Mouse (Mus musculus): Measurements from ENCODE around the gene Gls. TPM values are rescaled to one million over a fixed set of nuclear protein-coding genes. Genes with fewer than 3 reads are reported as not detected.

The Gls gene
- total and polyA plus RNA-seq, 2 experiments from 2014 or later: 13.7 to 83.4 TPM

DNA sequence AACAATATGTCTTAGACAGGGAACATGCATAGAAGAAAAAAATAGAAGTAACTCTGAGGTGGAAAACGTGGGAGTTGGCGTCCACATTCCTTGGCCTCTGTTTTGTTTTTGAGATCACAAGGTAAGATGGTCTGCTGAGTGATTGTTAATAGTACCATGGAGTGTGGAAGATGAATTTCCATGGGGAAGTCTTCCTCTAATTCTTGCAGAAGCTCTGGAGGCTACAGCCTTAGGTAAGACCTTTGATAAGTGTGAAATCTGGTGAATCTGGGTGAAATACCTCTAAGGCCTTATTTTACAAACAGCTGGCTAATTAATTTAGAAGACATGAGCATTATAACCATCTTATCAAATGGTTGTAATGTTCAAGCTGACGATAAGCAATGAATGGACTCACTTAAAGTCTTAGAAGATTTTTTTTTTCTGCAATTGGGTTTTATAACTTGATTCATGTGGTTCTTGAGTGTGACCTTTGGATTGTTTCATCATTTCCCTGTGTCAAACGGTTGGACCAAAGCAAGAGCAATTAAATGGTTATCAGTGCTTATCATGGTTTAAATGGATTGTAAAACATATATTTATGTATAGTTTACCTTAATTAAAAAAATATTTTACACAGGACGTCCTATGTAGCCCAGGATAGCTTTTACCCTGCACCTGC lies 39.1 kb upstream of the Gls start:
- Histone ChIP-seq H3K9me3 (replicated peaks; ENCODE audit: control insufficient read depth, low read length) (no peaks in the 10 kb centered on the region), H3K36me3 (replicated peaks; ENCODE audit: control insufficient read depth, insufficient read depth, low read length) (no peaks in the 10 kb centered on the region), H3K4me1 (ENCODE audit: control insufficient read depth, insufficient read depth) (0 out of 2 replicates have a peak, but pooled peaks cover 4% of the 10 kb centered on the region), H3K27ac (ENCODE audit: low read depth) (no peak overlapping the region), H3K27me3 (ENCODE audit: control insufficient read depth, insufficient read depth, low read length) (no peaks in the 10 kb centered on the region), H3K4me2 (ENCODE audit: low read depth, low read length) (no peak overlapping the region), H3K9ac (replicated peaks; ENCODE audit: low read depth, low read length) (no peak overlapping the region), H3K4me3 (ENCODE audit: low read depth, low read length) (no peak overlapping the region)
- WGBS: 76% methylated on average over 5 of the region's 5 CpGs
- ATAC-seq (ENCODE audit: insufficient read depth, low read depth) (no peak), DNase-seq (ENCODE audit: low spot score) (no peak)
- TF ChIP-seq EP300 (IDR thresholded peaks at IDR 0.05; ENCODE audit: low read depth) (no peak), CTCF (IDR thresholded peaks at IDR 0.05; ENCODE audit: low read depth) (no peak)

DNA sequence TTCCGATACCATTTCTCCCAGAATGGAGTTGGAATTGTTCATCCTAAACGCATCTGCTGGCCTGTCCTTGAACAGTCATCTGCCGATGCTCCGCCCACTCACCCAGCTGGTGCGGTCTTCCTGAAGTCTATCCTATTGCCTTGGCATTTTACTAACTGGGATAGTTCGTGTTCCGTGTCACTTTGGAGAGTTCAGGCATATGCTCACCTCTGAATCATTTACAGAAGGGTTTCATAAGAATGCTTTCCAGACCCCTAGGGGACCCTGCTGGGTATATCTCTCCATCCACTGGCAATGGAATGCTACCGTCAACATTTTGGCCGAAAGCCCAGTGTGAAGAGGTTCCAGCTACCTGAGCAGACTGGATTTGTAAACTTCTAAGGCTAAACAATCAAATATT lies 37.3 kb upstream of the Gls start:
- H3K9ac ChIP-seq (replicated peaks; ENCODE audit: low read depth, low read length): no peak overlapping the region
- H3K4me2 ChIP-seq (ENCODE audit: low read depth, low read length): no peak overlapping the region
- H3K27me3 ChIP-seq (ENCODE audit: control insufficient read depth, insufficient read depth, low read length): no peaks in the 10 kb centered on the region
- no peaks in the 10 kb centered on the region for H3K36me3 ChIP-seq (replicated peaks; ENCODE audit: control insufficient read depth, insufficient read depth, low read length)
- H3K4me1 ChIP-seq (ENCODE audit: control insufficient read depth, insufficient read depth): 0 out of 2 replicates have a peak, but pooled peaks cover 4% of the 10 kb centered on the region
- no peak overlapping the region for H3K27ac ChIP-seq (ENCODE audit: low read depth)
- WGBS: 56% methylated on average over 9 of the region's 9 CpGs
- no peaks in the 10 kb centered on the region for H3K9me3 ChIP-seq (replicated peaks; ENCODE audit: control insufficient read depth, low read length)
- no peak overlapping the region for H3K4me3 ChIP-seq (ENCODE audit: low read depth, low read length)
- no peak for TF ChIP-seq CTCF (IDR thresholded peaks at IDR 0.05; ENCODE audit: low read depth)
- no peak for TF ChIP-seq EP300 (IDR thresholded peaks at IDR 0.05; ENCODE audit: low read depth)
- DNase-seq (ENCODE audit: low spot score): no peak
- ATAC-seq (ENCODE audit: insufficient read depth, low read depth): no peak

DNA sequence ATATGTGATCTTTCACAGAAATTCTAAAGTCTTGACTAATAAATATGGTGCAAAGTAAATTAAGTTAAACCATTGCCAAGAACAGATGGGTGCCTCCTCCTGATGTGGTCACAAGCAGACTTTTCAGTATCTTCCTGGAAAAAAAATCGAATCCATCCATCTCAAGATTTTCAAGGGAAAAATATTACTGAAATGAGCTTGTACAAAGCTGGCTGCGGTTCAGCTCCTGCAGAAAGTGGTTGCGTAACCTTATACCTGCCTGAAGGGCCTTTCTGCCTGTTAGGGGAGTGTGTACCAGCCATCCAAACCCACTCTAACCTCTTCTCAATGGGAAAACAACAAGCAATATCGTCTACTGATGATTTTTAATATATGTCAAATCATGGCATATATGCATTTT lies 36.6 kb upstream of the Gls start:
- whole genome bisulfite sequencing: 79% methylated on average over 4 of the region's 4 CpGs
- Histone ChIP-seq H3K4me1 (ENCODE audit: control insufficient read depth, insufficient read depth) (0 out of 2 replicates have a peak, but pooled peaks cover 4% of the 10 kb centered on the region), H3K9ac (replicated peaks; ENCODE audit: low read depth, low read length) (no peak overlapping the region), H3K4me2 (ENCODE audit: low read depth, low read length) (no peak overlapping the region), H3K27me3 (ENCODE audit: control insufficient read depth, insufficient read depth, low read length) (no peaks in the 10 kb centered on the region), H3K27ac (ENCODE audit: low read depth) (no peak overlapping the region), H3K36me3 (replicated peaks; ENCODE audit: control insufficient read depth, insufficient read depth, low read length) (no peaks in the 10 kb centered on the region), H3K9me3 (replicated peaks; ENCODE audit: control insufficient read depth, low read length) (no peaks in the 10 kb centered on the region), H3K4me3 (ENCODE audit: low read depth, low read length) (no peak overlapping the region)
- TF ChIP-seq EP300 (IDR thresholded peaks at IDR 0.05; ENCODE audit: low read depth): no peak
- TF ChIP-seq CTCF (IDR thresholded peaks at IDR 0.05; ENCODE audit: low read depth): no peak
- no peak for ATAC-seq (ENCODE audit: insufficient read depth, low read depth)
- DNase-seq (ENCODE audit: low spot score): no peak

DNA sequence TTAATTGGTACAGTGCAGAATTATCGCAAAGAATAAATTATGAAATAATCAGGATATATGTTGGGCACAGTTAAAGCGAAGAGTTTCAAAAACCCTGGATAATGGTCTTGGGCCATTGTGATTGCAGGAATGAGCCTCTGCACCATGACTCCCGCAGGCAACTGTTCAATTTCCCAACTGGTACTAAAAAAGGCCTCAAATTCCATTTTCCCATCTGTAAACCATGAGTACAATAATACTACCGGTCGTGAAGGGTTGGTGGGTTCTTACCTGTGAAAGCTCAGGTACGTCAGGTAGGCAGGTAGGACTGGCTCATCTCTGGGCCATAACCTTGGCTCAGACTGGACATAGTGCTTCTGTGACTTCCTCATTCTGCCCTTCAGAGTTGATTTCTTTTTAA lies 35.0 kb upstream of the Gls start:
- TF ChIP-seq EP300 (IDR thresholded peaks at IDR 0.05; ENCODE audit: low read depth) (no peak), CTCF (IDR thresholded peaks at IDR 0.05; ENCODE audit: low read depth) (no peak)
- H3K9me3 ChIP-seq (replicated peaks; ENCODE audit: control insufficient read depth, low read length): no peaks in the 10 kb centered on the region
- H3K4me2 ChIP-seq (ENCODE audit: low read depth, low read length): no peak overlapping the region
- H3K9ac ChIP-seq (replicated peaks; ENCODE audit: low read depth, low read length): no peak overlapping the region
- 89% methylated on average over 6 of the region's 6 CpGs for WGBS
- H3K36me3 ChIP-seq (replicated peaks; ENCODE audit: control insufficient read depth, insufficient read depth, low read length): no peaks in the 10 kb centered on the region
- H3K4me1 ChIP-seq (ENCODE audit: control insufficient read depth, insufficient read depth): 0 out of 2 replicates have a peak, but pooled peaks cover 4% of the 10 kb centered on the region
- no peaks in the 10 kb centered on the region for H3K27me3 ChIP-seq (ENCODE audit: control insufficient read depth, insufficient read depth, low read length)
- no peak for DNase-seq (ENCODE audit: low spot score)
- ATAC-seq (ENCODE audit: insufficient read depth, low read depth): no peak
- no peak overlapping the region for H3K4me3 ChIP-seq (ENCODE audit: low read depth, low read length)
- no peak overlapping the region for H3K27ac ChIP-seq (ENCODE audit: low read depth)

DNA sequence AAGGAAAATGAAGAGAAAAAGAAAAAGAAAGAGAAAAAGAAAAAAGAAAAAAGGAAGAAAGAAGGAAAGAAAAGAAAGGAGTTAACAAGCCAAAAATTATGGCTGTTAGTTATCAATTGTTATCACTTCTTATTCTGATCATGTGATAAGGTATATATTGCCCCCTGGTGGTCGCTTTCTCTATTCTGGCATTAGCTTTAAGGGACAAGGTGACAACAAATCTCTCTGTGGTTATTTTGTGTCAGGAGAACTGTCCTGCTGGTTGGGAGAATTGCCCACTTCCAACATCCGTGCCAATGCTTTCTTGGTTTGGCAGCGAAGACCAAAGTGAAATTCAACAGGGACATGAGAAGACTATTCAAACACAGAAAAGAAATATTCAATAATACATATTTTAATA lies 34.6 kb upstream of the Gls start:
- ATAC-seq (ENCODE audit: insufficient read depth, low read depth): no peak
- H3K9me3 ChIP-seq (replicated peaks; ENCODE audit: control insufficient read depth, low read length): no peaks in the 10 kb centered on the region

More for the DNA sequence above, 34.6 kb upstream of the Gls start:
- H3K4me3 ChIP-seq (ENCODE audit: low read depth, low read length): no peak overlapping the region
- no peak overlapping the region for H3K4me2 ChIP-seq (ENCODE audit: low read depth, low read length)
- TF ChIP-seq EP300 (IDR thresholded peaks at IDR 0.05; ENCODE audit: low read depth) (no peak), CTCF (IDR thresholded peaks at IDR 0.05; ENCODE audit: low read depth) (peak; percentile 30)
- H3K9ac ChIP-seq (replicated peaks; ENCODE audit: low read depth, low read length): no peak overlapping the region
- H3K27ac ChIP-seq (ENCODE audit: low read depth): no peak overlapping the region
- no peaks in the 10 kb centered on the region for H3K27me3 ChIP-seq (ENCODE audit: control insufficient read depth, insufficient read depth, low read length)
- no peaks in the 10 kb centered on the region for H3K36me3 ChIP-seq (replicated peaks; ENCODE audit: control insufficient read depth, insufficient read depth, low read length)
- 0 out of 2 replicates have a peak, but pooled peaks cover 4% of the 10 kb centered on the region for H3K4me1 ChIP-seq (ENCODE audit: control insufficient read depth, insufficient read depth)
- DNase-seq (ENCODE audit: low spot score): no peak
- WGBS: 43% methylated on average over 3 of the region's 3 CpGs

Data from heart, postnatal 0 days (tissue).